ENCODE assay signal across 8 mouse cellular contexts in genomic region chr19:4257897-4258252, GRCm38 (mm10). TPM values are rescaled to one million over a fixed set of nuclear protein-coding genes. Genes with fewer than 3 reads are reported as not detected.
A peak's percentile ranks its signal among the peaks of the same experiment; 100 is the strongest.
DNase-seq lines count a peak whose midpoint lies in the region; ATAC-seq and TF ChIP-seq lines count a peak whose summit lies in the region.

No protein-coding gene starts in this region.

- WGBS in kidney, adult 2 months, result 18% methylated on average over 12 of the region's 12 CpGs
- WGBS in hindbrain, embryonic 13.5 days, result 23% methylated on average over 12 of the region's 12 CpGs
- 21% methylated on average over 12 of the region's 12 CpGs for WGBS in midbrain, embryonic 12.5 days

- no peak for TF ChIP-seq POLR2A in kidney, adult 2 months (IDR thresholded peaks at IDR 0.05; ENCODE audit: low read depth, low read length)
- no peak for TF ChIP-seq POLR2A in bone marrow macrophage, adult 2 months (IDR thresholded peaks at IDR 0.05; ENCODE audit: borderline replicate concordance, low read depth, low read length)

- H3K4me2 ChIP-seq in hindbrain, embryonic 13.5 days, result peak overlapping the region; percentile 90
- H3K4me2 ChIP-seq in midbrain, embryonic 12.5 days (replicated peaks), result peak overlapping the region; percentile 92

- H3K4me1 ChIP-seq in kidney, adult 2 months (ENCODE audit: control insufficient read depth, insufficient read depth, low read length), result no peaks in the 10 kb centered on the region; the same call in 1 of the 2 replicates
- H3K4me1 ChIP-seq in bone marrow macrophage, adult 2 months (ENCODE audit: control insufficient read depth, insufficient read depth, low read length), result peaks cover 31% of the 10 kb centered on the region
- H3K4me1 ChIP-seq in hindbrain, embryonic 13.5 days (replicated peaks), result peaks cover 11% of the 10 kb centered on the region
- H3K4me1 ChIP-seq in midbrain, embryonic 12.5 days, result 0 out of 2 replicates have a peak, but pooled peaks cover 5% of the 10 kb centered on the region

- no peak for DNase-seq in kidney, adult 2 months
- no peak for DNase-seq in kidney, adult 11 months
- no peak for DNase-seq in cerebellum, postnatal 36 days
- no peak for DNase-seq in retina, postnatal 1 day
- no peak for DNase-seq in T-cell, adult 2 months (ENCODE audit: low spot score)

- peak overlapping the region; percentile 43 for H3K4me3 ChIP-seq in kidney, adult 2 months (ENCODE audit: insufficient read depth, low read depth, low read length)
- no peak overlapping the region for H3K4me3 ChIP-seq in bone marrow macrophage, adult 2 months (ENCODE audit: insufficient read depth, low read length)
- H3K4me3 ChIP-seq in hindbrain, embryonic 13.5 days, result peak overlapping the region; percentile 56
- peak overlapping the region; percentile 63 for H3K4me3 ChIP-seq in midbrain, embryonic 12.5 days

- H3K9me3 ChIP-seq in hindbrain, embryonic 13.5 days, result no peaks in the 10 kb centered on the region
- H3K9me3 ChIP-seq in midbrain, embryonic 12.5 days, result no peaks in the 10 kb centered on the region

- H3K27me3 ChIP-seq in kidney, adult 2 months (replicated peaks; ENCODE audit: control insufficient read depth, insufficient read depth, low read length), result no peaks in the 10 kb centered on the region
- H3K27me3 ChIP-seq in hindbrain, embryonic 13.5 days, result no peaks in the 10 kb centered on the region
- H3K27me3 ChIP-seq in midbrain, embryonic 12.5 days, result peaks cover 5% of the 10 kb centered on the region; the same call in 1 of the 2 replicates

- no peak for TF ChIP-seq CTCF in kidney, adult 2 months (conservative IDR thresholded peaks at IDR 0.05; ENCODE audit: insufficient read depth, insufficient read length, low read depth, low read length)
- TF ChIP-seq CTCF in bone marrow macrophage, adult 2 months (IDR thresholded peaks at IDR 0.05; ENCODE audit: low read depth, low read length), result peak; percentile 4; the same call in 1 of the 2 replicates

- H3K27ac ChIP-seq in kidney, adult 2 months (ENCODE audit: insufficient read depth, low read depth, low read length), result peak overlapping the region; percentile 50
- no peak overlapping the region for H3K27ac ChIP-seq in bone marrow macrophage, adult 2 months (ENCODE audit: insufficient read depth, low read depth, low read length)
- no peak overlapping the region for H3K27ac ChIP-seq in hindbrain, embryonic 13.5 days
- H3K27ac ChIP-seq in midbrain, embryonic 12.5 days (replicated peaks), result no peak overlapping the region

- ATAC-seq in hindbrain, embryonic 13.5 days (ENCODE audit: low FRiP score), result no peak; the same call in 1 of the 2 replicates
- peak; percentile 84; the same call in 1 of the 2 replicates for ATAC-seq in midbrain, embryonic 12.5 days (ENCODE audit: low FRiP score, low read depth)

- H3K9ac ChIP-seq in hindbrain, embryonic 13.5 days, result peak overlapping the region; percentile 71
- H3K9ac ChIP-seq in midbrain, embryonic 12.5 days (replicated peaks), result peak overlapping the region; percentile 53

- H3K36me3 ChIP-seq in kidney, adult 2 months (ENCODE audit: control insufficient read depth, insufficient read depth, low read length), result no peaks in the 10 kb centered on the region
- H3K36me3 ChIP-seq in hindbrain, embryonic 13.5 days, result no peaks in the 10 kb centered on the region
- no peaks in the 10 kb centered on the region for H3K36me3 ChIP-seq in midbrain, embryonic 12.5 days

RNA-seq across cellular contexts. Expression of gene Ssh3, which starts 11.1 kb away (rescaled TPM):
- 39.0 and 61.4 TPM in 2 replicates for polyA plus RNA-seq in kidney, adult 2 months (2012; rRNA removed)
- 84.2 and 87.6 TPM in 2 replicates for polyA plus RNA-seq in bone marrow macrophage, adult 2 months (2012; ENCODE audit: insufficient read depth, insufficient read length, missing spikeins)
- 10.4 and 10.6 TPM in 2 replicates for polyA plus RNA-seq in hindbrain, embryonic 13.5 days (2015; fragmentation: Nextera tagmentation; extraction: Ambion mirVana)
- polyA plus RNA-seq in midbrain, embryonic 12.5 days (2016; fragmentation: Nextera tagmentation; extraction: Ambion mirVana), result 6.0 and 7.5 TPM in 2 replicates

RNA-seq across cellular contexts. Expression of gene Ankrd13d, which starts 25.1 kb away (rescaled TPM):
- polyA plus RNA-seq in kidney, adult 2 months (2012; rRNA removed), result 4.2 and 5.1 TPM in 2 replicates
- 21.8 TPM in 2 replicates for polyA plus RNA-seq in bone marrow macrophage, adult 2 months (2012; ENCODE audit: insufficient read depth, insufficient read length, missing spikeins)
- 29.9 and 33.1 TPM in 2 replicates for polyA plus RNA-seq in hindbrain, embryonic 13.5 days (2015; fragmentation: Nextera tagmentation; extraction: Ambion mirVana)
- 17.6 and 18.9 TPM in 2 replicates for polyA plus RNA-seq in midbrain, embryonic 12.5 days (2016; fragmentation: Nextera tagmentation; extraction: Ambion mirVana)

RNA-seq across cellular contexts. Expression of gene Pold4, which starts 26.2 kb away (rescaled TPM):
- polyA plus RNA-seq in kidney, adult 2 months (2012; rRNA removed), result 96.1 and 99.8 TPM in 2 replicates
- polyA plus RNA-seq in bone marrow macrophage, adult 2 months (2012; ENCODE audit: insufficient read depth, insufficient read length, missing spikeins), result 77.5 and 93.5 TPM in 2 replicates
- polyA plus RNA-seq in hindbrain, embryonic 13.5 days (2015; fragmentation: Nextera tagmentation; extraction: Ambion mirVana), result 19.7 and 20.2 TPM in 2 replicates
- polyA plus RNA-seq in midbrain, embryonic 12.5 days (2016; fragmentation: Nextera tagmentation; extraction: Ambion mirVana), result 15.2 and 16.1 TPM in 2 replicates

RNA-seq across cellular contexts. Expression of gene AC109138.7, which starts 43.7 kb away (rescaled TPM):
- polyA plus RNA-seq in kidney, adult 2 months (2012; rRNA removed), result 3.4 TPM in 1 of 2 replicates, not detected in the other
- polyA plus RNA-seq in bone marrow macrophage, adult 2 months (2012; ENCODE audit: insufficient read depth, insufficient read length, missing spikeins), result not detected in 2 replicates
- not detected in 2 replicates for polyA plus RNA-seq in hindbrain, embryonic 13.5 days (2015; fragmentation: Nextera tagmentation; extraction: Ambion mirVana)
- not detected in 2 replicates for polyA plus RNA-seq in midbrain, embryonic 12.5 days (2016; fragmentation: Nextera tagmentation; extraction: Ambion mirVana)

RNA-seq across cellular contexts. Expression of gene Clcf1, which starts 43.8 kb away (rescaled TPM):
- 13.6 TPM in 2 replicates for polyA plus RNA-seq in kidney, adult 2 months (2012; rRNA removed)
- polyA plus RNA-seq in bone marrow macrophage, adult 2 months (2012; ENCODE audit: insufficient read depth, insufficient read length, missing spikeins), result 0.40 and 0.56 TPM in 2 replicates
- 0.58 and 1.0 TPM in 2 replicates for polyA plus RNA-seq in hindbrain, embryonic 13.5 days (2015; fragmentation: Nextera tagmentation; extraction: Ambion mirVana)
- polyA plus RNA-seq in midbrain, embryonic 12.5 days (2016; fragmentation: Nextera tagmentation; extraction: Ambion mirVana), result 0.48 and 0.94 TPM in 2 replicates
